Mouse (Mus musculus): ENCODE measurements around the gene Ikzf1.

GRCm38 (mm10) chr11:11711748-11712147 lies 26.9 kb downstream of the Ikzf1 start:
- TF ChIP-seq CTCF (IDR thresholded peaks at IDR 0.05; ENCODE audit: borderline replicate concordance, extremely low read depth, insufficient read depth, insufficient read length) (no peak), POLR2A (IDR thresholded peaks at IDR 0.05; ENCODE audit: borderline replicate concordance, extremely low read depth, insufficient read depth, insufficient read length, poor library complexity, severe bottlenecking) (no peak)
